Mouse (Mus musculus) embryo, embryonic 10 days (tissue): ENCODE results near the gene Sema4c.
A peak's percentile ranks its signal among the peaks of the same experiment; 100 is the strongest.

ENCODE experiments used
- DNase-seq: peaks from one replicate; pipeline ENCODE4 v3.0.0-alpha.2; 2015; ENCODE audit warnings: low spot score

Gene Sema4c

GRCm38 (mm10) chr1:36558031-36558993, at the start of gene Sema4c:
Gene Sema4c (minus strand): TSS chr1:36558349.
- peak; percentile 88 for DNase-seq

GRCm38 (mm10) chr1:36606951-36607350, 48.8 kb upstream of the Sema4c start:
- no peak for DNase-seq

GRCm38 (mm10) chr1:36604254-36605156, 46.4 kb upstream of the Sema4c start:
- DNase-seq, result no peak

GRCm38 (mm10) chr1:36603361-36603760, 45.2 kb upstream of the Sema4c start:
- DNase-seq, result no peak

- no peak for DNase-seq
Measured at GRCm38 (mm10) chr1:36602271-36602670, 44.1 kb upstream of the Sema4c start.

DNA sequence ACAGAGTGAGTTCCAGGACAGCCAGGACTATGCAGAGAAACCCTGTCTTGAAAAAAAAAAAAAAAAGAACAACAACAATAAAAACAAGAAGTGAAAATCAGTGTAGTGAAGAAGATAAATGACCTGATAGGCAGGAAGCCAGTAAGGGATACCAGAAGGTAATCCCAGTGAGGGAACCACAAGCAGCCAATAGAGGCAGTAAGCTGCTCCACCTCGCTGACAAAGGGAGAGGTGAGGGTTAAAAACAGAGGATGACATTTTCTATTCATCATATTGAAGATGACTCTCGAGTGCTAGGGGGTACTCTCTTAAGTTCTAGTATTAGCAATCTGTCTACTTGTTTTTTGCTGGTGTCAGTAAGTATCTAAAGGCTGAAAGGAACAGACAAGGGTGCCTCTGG, 40.3 kb upstream of the Sema4c start:
- DNase-seq, result no peak

DNA sequence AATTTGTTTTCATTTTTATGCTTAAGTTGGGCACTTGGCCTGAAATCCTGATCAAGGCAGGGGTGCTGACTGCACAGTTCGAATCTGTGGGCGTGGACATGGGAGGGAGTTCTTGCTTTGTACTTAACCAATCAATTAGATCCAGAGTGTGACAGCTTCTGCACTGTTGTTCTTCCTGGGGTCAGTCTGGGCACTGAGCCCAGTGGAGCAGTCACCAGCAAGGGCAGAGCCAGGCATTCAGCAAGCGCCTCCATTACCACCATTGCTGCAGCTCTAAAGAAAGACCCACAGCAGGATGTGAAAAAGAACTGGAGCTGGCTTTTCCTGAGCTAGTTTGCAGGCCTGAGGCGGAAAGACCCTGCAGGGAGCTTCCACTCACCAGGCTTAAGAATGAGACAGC, 38.0 kb upstream of the Sema4c start:
- peak; percentile 79 for DNase-seq

GRCm38 (mm10) chr1:36595167-36595931, 37.2 kb upstream of the Sema4c start:
- DNase-seq, result peak; percentile 43

DNA sequence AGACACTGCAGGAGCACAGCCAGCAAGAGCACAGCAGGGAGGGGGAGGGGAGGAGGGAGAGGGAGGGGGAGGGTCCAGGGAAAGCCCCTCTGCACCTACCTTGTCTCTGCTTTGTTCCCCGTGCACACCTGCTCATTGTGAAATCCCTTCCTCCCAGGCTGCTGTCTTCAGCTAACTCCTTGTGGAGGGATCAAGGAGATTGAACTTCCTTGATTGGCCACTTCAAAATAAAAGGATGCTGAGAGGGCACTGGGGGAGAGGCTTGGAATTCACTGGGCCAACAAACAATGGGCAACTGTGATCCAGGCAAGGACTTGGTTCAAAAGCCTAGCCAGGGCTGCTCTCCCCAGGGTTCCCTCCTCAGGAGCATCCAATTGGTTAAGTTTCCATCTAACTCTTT, 35.0 kb upstream of the Sema4c start:
- DNase-seq, result no peak

- DNase-seq, result no peak
Measured at GRCm38 (mm10) chr1:36591408-36591807, 33.3 kb upstream of the Sema4c start.

- no peak for DNase-seq
Measured at GRCm38 (mm10) chr1:36590664-36591063, 32.5 kb upstream of the Sema4c start.

- DNase-seq, result no peak
Measured at GRCm38 (mm10) chr1:36589486-36589885, 31.3 kb upstream of the Sema4c start.

GRCm38 (mm10) chr1:36588476-36589450, 30.6 kb upstream of the Sema4c start:
- DNase-seq, result peak; percentile 64

DNA sequence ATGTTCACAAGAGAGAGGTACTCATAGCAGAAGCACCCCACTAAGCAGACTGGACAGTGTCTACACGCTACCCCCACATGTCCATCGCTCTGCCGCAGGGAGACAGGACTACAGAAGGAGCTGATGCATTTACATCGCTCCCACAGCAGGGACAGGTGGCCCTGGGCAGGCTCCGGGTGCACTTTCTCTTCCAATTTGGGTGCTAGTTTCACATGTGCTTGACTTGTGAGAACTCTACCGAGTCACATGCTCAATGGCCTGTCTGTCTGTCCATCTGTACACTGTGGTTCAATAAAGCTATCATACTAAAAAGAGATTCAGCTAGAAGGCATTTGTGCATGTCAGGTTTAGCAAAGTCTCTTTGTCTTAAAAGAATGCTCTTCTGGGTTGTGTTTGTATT, 29.7 kb upstream of the Sema4c start:
- no peak for DNase-seq

GRCm38 (mm10) chr1:36586288-36586687, 28.1 kb upstream of the Sema4c start:
- peak; percentile 58 for DNase-seq

GRCm38 (mm10) chr1:36583408-36584116, 25.4 kb upstream of the Sema4c start:
- DNase-seq, result no peak

- DNase-seq, result no peak
Measured at GRCm38 (mm10) chr1:36582211-36582610, 24.1 kb upstream of the Sema4c start.

GRCm38 (mm10) chr1:36581260-36581659, 23.1 kb upstream of the Sema4c start:
- no peak for DNase-seq

GRCm38 (mm10) chr1:36580384-36581207, 22.4 kb upstream of the Sema4c start:
- peak; percentile 88 for DNase-seq
